Mouse (Mus musculus) testis, postnatal 14 days (tissue): ENCODE measurements around the gene Ints2.

Experiments used
- DNase-seq: peaks from one replicate; pipeline ENCODE4 v3.0.0; 2021; ENCODE audit warnings: low spot score

Gene Ints2

DNA sequence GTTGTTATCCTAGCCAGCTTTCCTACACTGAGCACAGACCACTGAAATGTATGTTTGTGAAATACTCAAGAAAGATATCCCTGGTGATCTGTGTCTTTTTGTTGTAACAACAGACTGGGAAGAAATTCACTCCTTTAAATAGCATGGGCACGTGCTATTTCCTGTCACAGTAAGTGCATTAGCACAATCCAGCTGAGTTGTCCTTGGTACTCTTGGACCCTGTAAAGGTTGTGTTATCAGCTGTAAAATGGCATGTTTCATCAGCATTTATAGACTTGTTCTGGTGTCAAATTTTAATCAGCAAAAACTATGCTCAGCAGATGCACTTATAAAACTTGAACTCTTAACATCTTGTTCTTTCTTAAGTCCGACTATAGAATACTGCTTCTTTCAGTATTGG is 86.6 kb downstream of the Ints2 start:
- peak; percentile 0 for DNase-seq
